Mouse (Mus musculus) inflammation-experienced regulatory T-cells, adult 6 months (primary cell): ENCODE data around the gene Folr2. TPM values are rescaled to one million over a fixed set of nuclear protein-coding genes. Genes with fewer than 3 reads are reported as not detected.
A peak's percentile ranks its signal among the peaks of the same experiment; 100 is the strongest.

ENCODE experiments used
- ATAC-seq: one replicate; pipeline ENCODE4 v1.8.0; 2017
- polyA plus RNA-seq, 3 experiments: library from polyadenylated mRNA; unstranded; fragments of 100-300 nt; shearing (Covaris generic); gene quantifications; one replicate each; pipeline ENCODE4 v1.2.1; 2017

The Folr2 gene
- polyA plus RNA-seq, 3 experiments from 2014 or later = not detected

DNA sequence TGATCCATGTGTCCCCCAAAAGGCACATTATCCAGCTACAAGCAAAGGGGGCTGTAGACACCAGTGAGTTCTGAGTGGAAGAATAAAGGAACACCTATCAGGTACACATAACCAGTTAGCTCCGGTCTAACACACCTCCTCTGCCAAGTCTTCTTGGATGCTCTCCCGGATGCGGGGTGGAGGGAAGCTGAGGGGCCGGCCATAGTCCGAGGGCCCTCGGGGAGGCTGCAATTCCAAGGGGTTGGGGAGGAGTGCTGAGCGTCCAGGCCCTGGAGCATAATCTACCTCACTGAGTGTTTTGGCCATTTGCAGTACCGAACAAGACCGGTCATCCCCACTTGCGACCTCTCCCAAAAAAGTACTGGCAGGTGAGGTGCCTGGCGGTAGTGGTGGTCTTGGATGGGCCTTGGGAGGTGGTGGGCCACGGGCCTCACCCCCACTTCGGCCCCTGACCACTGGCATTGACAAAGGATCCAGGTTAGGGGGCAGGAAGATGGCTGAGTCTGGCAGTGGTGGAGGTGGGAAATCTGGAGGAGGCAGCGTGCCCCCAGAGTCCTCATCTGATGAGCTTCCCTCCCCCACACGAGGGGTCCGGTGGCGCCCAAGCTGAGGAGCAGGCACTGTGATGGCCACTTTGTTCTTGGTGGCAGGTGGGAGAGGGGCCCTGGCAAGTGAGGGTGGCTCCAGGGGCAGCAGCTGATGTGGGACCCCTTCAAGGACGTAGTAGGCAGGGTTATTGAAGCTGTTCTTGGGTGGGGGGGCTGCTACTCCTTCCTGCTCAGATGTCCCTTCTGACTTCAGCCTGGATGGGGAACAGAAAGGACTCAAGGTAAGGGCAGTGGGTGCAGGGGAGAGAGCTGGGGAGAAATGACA lies 33.0 kb downstream of the Folr2 start:
- no peak for ATAC-seq

DNA sequence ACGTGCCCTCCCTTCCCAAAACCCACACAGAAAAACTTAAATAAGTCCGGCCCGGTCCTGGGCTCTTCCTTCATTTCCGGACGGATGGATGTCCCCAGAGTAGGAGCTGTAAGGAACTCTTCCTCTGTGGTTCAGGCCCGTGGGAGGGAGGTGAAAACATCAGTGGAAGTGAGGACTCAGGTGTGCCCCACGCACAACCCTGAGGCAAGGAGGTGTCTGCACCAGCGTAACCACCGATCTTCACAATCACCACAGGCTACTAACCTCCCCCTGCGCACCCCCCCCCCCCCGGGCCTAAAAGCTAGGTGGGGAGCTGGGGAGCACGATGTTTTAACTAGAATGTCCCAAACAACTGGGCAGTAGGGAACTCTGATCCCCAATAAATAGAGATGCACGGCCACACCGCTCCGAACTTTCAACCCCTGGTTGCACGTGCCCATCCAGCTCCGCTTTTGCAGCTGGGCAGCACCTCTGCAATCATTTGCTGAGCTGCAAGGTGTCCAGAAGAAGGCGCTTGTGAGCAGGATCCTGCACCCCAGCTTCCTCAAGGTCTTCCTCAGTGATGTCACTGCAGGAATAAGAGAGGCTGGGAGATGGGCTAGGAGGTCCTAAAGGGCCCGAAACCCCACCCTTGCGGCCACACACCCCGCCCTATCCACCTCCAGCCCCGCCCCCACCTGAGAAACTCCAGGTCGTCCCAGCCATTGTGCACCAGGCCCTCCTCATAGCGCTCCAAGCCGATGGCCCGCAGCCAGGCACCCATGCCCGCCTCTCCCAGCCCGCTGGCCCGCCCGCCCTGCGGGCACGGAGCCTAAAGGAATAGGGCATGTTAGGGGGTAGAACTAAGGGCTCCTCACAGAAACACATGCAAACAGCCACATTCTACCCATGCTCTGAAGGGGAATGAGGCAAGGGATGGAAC lies 33.9 kb downstream of the Folr2 start:
- ATAC-seq = no peak

DNA sequence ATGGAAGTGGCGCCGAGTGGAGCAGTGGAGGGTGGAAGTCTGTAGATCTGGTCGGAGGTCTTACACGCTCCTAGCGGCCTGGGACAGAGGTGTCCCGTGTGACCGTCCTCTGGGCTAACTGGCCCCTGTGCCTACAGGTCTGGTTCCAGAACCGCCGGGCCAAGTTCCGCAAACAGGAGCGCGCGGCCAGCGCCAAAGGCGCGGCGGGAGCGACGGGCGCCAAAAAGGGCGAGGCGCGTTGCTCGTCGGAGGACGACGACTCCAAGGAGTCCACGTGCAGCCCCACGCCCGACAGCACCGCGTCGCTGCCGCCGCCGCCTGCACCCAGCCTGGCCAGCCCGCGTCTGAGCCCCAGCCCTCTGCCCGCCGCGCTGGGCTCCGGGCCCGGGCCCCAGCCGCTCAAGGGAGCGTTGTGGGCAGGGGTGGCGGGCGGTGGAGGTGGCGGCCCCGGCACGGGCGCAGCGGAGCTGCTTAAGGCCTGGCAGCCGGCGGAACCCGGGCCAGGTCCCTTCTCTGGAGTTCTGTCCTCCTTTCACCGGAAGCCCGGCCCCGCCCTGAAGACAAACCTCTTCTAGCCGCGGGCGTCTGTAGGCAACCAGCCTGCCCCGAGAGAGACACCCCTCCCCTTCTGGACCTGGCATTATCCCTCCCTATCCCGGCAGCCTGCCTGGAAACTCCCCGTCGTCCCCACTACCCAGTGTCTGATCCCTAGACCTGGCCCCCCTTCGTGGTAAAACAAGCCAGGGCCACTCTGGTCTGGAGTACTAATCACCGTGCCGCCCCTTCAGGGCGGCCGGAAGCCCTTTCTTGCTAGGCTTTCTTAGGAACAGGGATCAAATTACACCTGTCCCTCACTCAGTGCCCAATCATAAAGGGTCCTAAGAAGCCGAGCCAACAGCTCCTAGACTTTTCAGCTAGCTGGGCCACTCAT lies 35.2 kb downstream of the Folr2 start:
- peak; percentile 82 for ATAC-seq

DNA sequence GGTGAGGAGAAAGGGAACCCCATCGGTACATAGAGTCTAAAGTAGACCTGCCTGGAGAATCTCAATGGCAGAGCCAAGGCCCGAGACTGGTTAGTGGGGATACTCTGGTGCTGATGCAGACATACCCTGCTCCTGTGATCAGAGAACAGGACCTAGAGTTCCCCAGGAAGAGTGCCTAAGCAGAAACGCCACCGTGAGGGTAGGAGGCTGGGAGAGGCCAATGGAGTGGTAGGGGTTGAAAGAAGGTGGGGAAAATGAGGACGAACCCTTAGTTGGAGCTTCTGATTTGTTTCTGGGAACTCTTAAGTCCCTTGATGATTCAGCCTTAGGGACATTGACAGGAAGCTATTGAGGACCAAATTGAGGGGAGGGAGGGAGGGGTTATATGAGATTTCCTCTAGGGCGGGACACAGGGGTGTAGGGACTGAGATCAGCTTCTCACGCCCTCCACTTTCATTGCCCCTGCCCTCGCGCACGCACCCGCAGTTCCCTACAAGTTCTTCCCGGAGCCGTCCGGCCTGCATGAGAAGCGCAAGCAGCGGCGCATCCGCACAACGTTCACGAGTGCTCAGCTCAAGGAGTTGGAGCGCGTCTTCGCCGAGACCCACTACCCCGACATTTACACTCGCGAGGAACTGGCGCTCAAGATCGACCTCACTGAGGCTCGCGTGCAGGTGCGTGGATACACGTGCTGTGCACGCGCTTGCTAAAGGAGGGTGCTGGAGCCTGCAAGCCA lies 36.5 kb downstream of the Folr2 start:
- ATAC-seq = no peak

DNA sequence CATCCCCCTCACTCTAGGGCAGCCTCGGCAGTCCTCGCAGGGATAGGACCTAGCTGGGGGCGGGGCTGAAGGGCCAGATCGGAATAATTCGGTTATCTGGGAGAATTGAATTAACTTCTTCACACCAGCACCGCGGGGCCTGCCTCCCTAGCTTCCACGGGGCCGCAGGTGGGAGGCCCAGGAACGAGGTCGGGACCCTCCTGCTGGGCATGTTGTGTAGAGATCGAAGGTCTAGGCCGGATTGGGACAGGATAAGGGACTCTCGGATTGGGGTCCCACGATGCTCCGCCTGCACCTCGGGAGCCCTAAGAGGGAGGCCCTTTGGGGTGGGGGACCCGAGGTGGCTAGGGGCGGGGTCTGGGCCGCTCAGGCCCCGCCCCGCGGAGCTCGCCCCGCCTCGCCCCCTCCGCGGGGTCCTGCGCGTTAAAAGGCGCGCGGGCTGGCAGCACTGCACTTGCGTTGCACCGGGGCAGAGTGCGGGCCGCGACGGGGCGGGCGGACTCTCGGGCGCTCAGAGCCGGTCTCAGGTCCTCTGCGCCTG lies 39.1 kb downstream of the Folr2 start, which contains the start of gene Phox2a:
Gene Phox2a (plus strand): TSS at position 453 of the 541 bp plus-strand sequence.
- no peak for ATAC-seq

Other genes with a start within 250 kb of the Folr2 start
- 10 to 100 TPM in 2 of 3 experiments, 1 to 10 TPM in 1; 9.1 to 12.4 (median 10.7) TPM for gene Clpb, start 193.6 kb downstream of the Folr2 start, polyA plus RNA-seq
- not detected for gene Phox2a, start 38.9 kb downstream of the Folr2 start, polyA plus RNA-seq
- 1 to 10 TPM; 2.2 to 5.1 (median 4.0) TPM for gene Inppl1, start 19.0 kb downstream of the Folr2 start, polyA plus RNA-seq
- gene Anapc15, start 6.5 kb upstream of the Folr2 start, polyA plus RNA-seq = 10 to 100 TPM; 43.6 to 59.7 (median 52.5) TPM
- not detected for gene Folr1, start 13.6 kb upstream of the Folr2 start, polyA plus RNA-seq
- gene Lamtor1, start 48.7 kb upstream of the Folr2 start, polyA plus RNA-seq = 100 to 1,000 TPM in 2 of 3 experiments, 10 to 100 TPM in 1; 96.6 to 125 (median 118) TPM
- gene Tomt, start 49.2 kb upstream of the Folr2 start, polyA plus RNA-seq = under 1 TPM in 2 of 3 experiments, not detected in 1; 0.26 to 0.83 TPM
- 1 to 10 TPM; 1.4 to 6.2 (median 4.0) TPM for gene Lrrc51, start 76.7 kb upstream of the Folr2 start, polyA plus RNA-seq
- 10 to 100 TPM; 66.2 to 75.4 (median 71.3) TPM for gene Numa1, start 76.9 kb upstream of the Folr2 start, polyA plus RNA-seq
- gene Il18bp, start 161.5 kb upstream of the Folr2 start, polyA plus RNA-seq = 1 to 10 TPM; 5.8 to 7.4 (median 5.9) TPM
- 10 to 100 TPM; 23.2 to 32.3 (median 28.7) TPM for gene Rnf121, start 208.3 kb upstream of the Folr2 start, polyA plus RNA-seq
- 10 to 100 TPM; 17.6 to 31.1 (median 20.3) TPM for gene Xndc1, start 208.3 kb upstream of the Folr2 start, polyA plus RNA-seq
- under 1 TPM; 0.24 to 0.93 (median 0.51) TPM for gene Xntrpc, start 208.5 kb upstream of the Folr2 start, polyA plus RNA-seq
- under 1 TPM in 1 of 3 experiments, not detected in 2; 0.15 TPM for gene Trpc2, start 225.9 kb upstream of the Folr2 start, polyA plus RNA-seq
- gene Art1, start 244.5 kb upstream of the Folr2 start, polyA plus RNA-seq = not detected